12 mouse cellular contexts compared by ENCODE assay signal in the genomic region with DNA sequence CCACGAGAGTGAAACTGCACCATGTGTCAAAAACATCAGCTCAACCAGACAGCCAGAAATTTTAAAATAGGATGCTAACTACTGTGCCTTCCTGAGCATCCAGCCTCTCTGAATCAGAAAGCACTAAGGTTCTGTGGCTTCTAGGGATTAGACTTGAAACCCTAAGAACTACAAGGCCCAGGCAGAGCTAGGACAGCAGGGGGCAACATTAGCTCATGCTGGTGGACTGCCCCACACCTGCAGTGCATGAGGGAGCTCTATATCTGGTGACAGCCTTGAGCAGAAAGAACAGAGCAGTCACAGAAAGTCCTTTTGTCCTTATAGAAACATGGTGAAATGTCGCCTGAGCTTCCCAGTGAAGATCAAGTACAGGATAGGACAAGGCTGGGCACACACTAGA.
DNase-seq lines count a peak whose midpoint lies in the region; ATAC-seq and TF ChIP-seq lines count a peak whose summit lies in the region.
"Had no signal": no experiment of that assay in that cellular context is flagged by ENCODE, and none has a peak within 500 bp of the region (broad histone marks: within the 10 kb centered on the region; RNA-seq: fewer than 3 reads in every experiment).

No protein-coding gene starts in this region.

- TF ChIP-seq CTCF in gastrocnemius, adult 2 months (IDR thresholded peaks at IDR 0.05) = peak; percentile 40
- peak; percentile 23; the same call in 1 of the 2 replicates for TF ChIP-seq CTCF in liver, embryonic 14.5 days (IDR thresholded peaks at IDR 0.05; ENCODE audit: low read depth)

- intact Hi-C loops in gastrocnemius, adult 2 months (cut with DNase I) = no loop called here

- no peaks in the 10 kb centered on the region for H3K27me3 ChIP-seq in liver, embryonic 14.5 days (ENCODE audit: control insufficient read depth, insufficient read depth, low read length)
- peaks cover 4% of the 10 kb centered on the region; the same call in 1 of the 2 replicates for H3K27me3 ChIP-seq in limb, embryonic 15.5 days

- H3K4me3 ChIP-seq in gastrocnemius, adult 2 months = no peak overlapping the region
- H3K4me3 ChIP-seq in liver, embryonic 14.5 days (ENCODE audit: insufficient read depth in 1 of 2, low read depth in 2 of 2, low read length in 2 of 2) = no peak overlapping the region
- H3K4me3 ChIP-seq in limb, embryonic 15.5 days = no peak overlapping the region

- no peak for TF ChIP-seq EP300 in liver, embryonic 14.5 days (IDR thresholded peaks at IDR 0.05; ENCODE audit: low read depth)

- DNase-seq in gastrocnemius, adult 2 months = peak; percentile 19
- DNase-seq in gastrocnemius, adult 8-10 months (ENCODE audit: low spot score in 2 of 2) = no peak
- DNase-seq in liver, embryonic 14.5 days (ENCODE audit: low read depth in 3 of 3, low spot score in 3 of 3) = no peak
- DNase-seq in liver = no peak
- DNase-seq in embryo, embryonic 11 days = peak; percentile 39
- no peak for DNase-seq in adrenal gland, adult (ENCODE audit: inconsistent age in 2 of 2, low spot score in 1 of 2)
- DNase-seq: B cell, adult 2 months; cerebellum, adult 11 months; gastrocnemius, postnatal 25 days; lung, postnatal 10 days had no signal

- no peak for ATAC-seq in liver, embryonic 14.5 days (ENCODE audit: insufficient read depth)
- ATAC-seq in limb, embryonic 15.5 days (ENCODE audit: insufficient number of reproducible peaks, low FRiP score, low TSS enrichment, low read depth) = 0 out of 2 replicates have a peak, but pooled peaks have one; percentile 19
- no peak for ATAC-seq in monocyte, adult 5-6 weeks (replicated peaks; ENCODE audit: insufficient number of reproducible peaks, low FRiP score, low TSS enrichment, poor library complexity, severe bottlenecking)

- 43% methylated on average over 2 of the region's 2 CpGs for WGBS in liver, embryonic 14.5 days (ENCODE audit: insufficient replicate concordance)
- WGBS in limb, embryonic 15.5 days = 57% methylated on average over 2 of the region's 2 CpGs

- H3K4me1 ChIP-seq in liver, embryonic 14.5 days (replicated peaks; ENCODE audit: control insufficient read depth in 2 of 2, insufficient read depth in 2 of 2, low read length in 1 of 2) = no peaks in the 10 kb centered on the region
- H3K4me1 ChIP-seq in limb, embryonic 15.5 days = 0 out of 2 replicates have a peak, but pooled peaks cover 3% of the 10 kb centered on the region

- H3K4me2 ChIP-seq in liver, embryonic 14.5 days (ENCODE audit: low read depth) = no peak overlapping the region
- H3K4me2 ChIP-seq in limb, embryonic 15.5 days = no peak overlapping the region

- H3K9ac ChIP-seq in liver, embryonic 14.5 days (replicated peaks) = no peak overlapping the region
- no peak overlapping the region for H3K9ac ChIP-seq in limb, embryonic 15.5 days

- H3K36me3 ChIP-seq in liver, embryonic 14.5 days (replicated peaks; ENCODE audit: control insufficient read depth, insufficient read depth, low read depth) = no peaks in the 10 kb centered on the region
- H3K36me3 ChIP-seq in limb, embryonic 15.5 days = no peaks in the 10 kb centered on the region

- H3K9me3 ChIP-seq in liver, embryonic 14.5 days (ENCODE audit: control insufficient read depth, low read length) = no peaks in the 10 kb centered on the region
- H3K9me3 ChIP-seq in limb, embryonic 15.5 days = no peaks in the 10 kb centered on the region

- H3K27ac ChIP-seq in gastrocnemius, adult 2 months = no peak overlapping the region
- H3K27ac ChIP-seq in liver, embryonic 14.5 days = no peak overlapping the region
- H3K27ac ChIP-seq in limb, embryonic 15.5 days = no peak overlapping the region

Comparison
In these comparisons a context has a peak if more than half of its experiments do, and no peak if none do; other contexts are left out.
1. DNase-seq: peak in gastrocnemius, adult 2 months (single experiment) and embryo, embryonic 11 days (single experiment); none in gastrocnemius, adult 8-10 months (0 of 2), liver, embryonic 14.5 days (0 of 3), liver (single experiment) and adrenal gland, adult (0 of 2).